Mouse (Mus musculus) gastrocnemius, postnatal 10 days (tissue): Measurements from ENCODE around the gene Atp6v0c. TPM values are rescaled to one million over a fixed set of nuclear protein-coding genes. Genes with fewer than 3 reads are reported as not detected.

ENCODE experiments used
- total RNA-seq, 2 experiments: library from RNA; stranded (reverse); gene quantifications; 2 replicates each; pipeline ENCODE4 v1.2.3; 2021

Gene Atp6v0c
- total RNA-seq, 2 experiments from 2014 or later = 180 to 191 TPM

Other genes with a start within 250 kb of the Atp6v0c start
- not detected for gene Sbp, start 228.0 kb downstream of the Atp6v0c start, total RNA-seq
- gene Sbpl, start 214.4 kb downstream of the Atp6v0c start, total RNA-seq = not detected
- not detected for gene Prss30, start 189.1 kb downstream of the Atp6v0c start, total RNA-seq
- not detected for gene Prss22, start 171.6 kb downstream of the Atp6v0c start, total RNA-seq
- not detected for gene Prss27, start 131.6 kb downstream of the Atp6v0c start, total RNA-seq
- gene Kctd5, start 96.2 kb downstream of the Atp6v0c start, total RNA-seq = 10 to 100 TPM; 16.9 to 18.2 TPM
- 10 to 100 TPM; 44.2 to 47.0 TPM for gene Pdpk1, start 18.8 kb downstream of the Atp6v0c start, total RNA-seq
- 10 to 100 TPM; 12.0 to 16.6 TPM for gene Amdhd2, start 5.9 kb downstream of the Atp6v0c start, total RNA-seq
- 1 to 10 TPM; 5.8 to 8.9 TPM for gene Tbc1d24, start 35.9 kb upstream of the Atp6v0c start, total RNA-seq
- gene Ntn3, start 39.8 kb upstream of the Atp6v0c start, total RNA-seq = 1 to 10 TPM; 1.6 to 2.5 TPM
- 1 to 10 TPM; 2.5 to 4.0 TPM for gene Tedc2, start 51.1 kb upstream of the Atp6v0c start, total RNA-seq
- gene Ccnf, start 81.8 kb upstream of the Atp6v0c start, total RNA-seq = 1 to 10 TPM; 5.0 to 8.2 TPM
- under 1 TPM in 1 of 2 experiments, not detected in 1; 0.05 TPM for gene Abca17, start 181.4 kb upstream of the Atp6v0c start, total RNA-seq
- gene Abca3, start 182.2 kb upstream of the Atp6v0c start, total RNA-seq = 10 to 100 TPM; 10.2 to 11.4 TPM
- gene Rnps1, start 244.9 kb upstream of the Atp6v0c start, total RNA-seq = 10 to 100 TPM; 59.1 to 67.5 TPM